Mouse (Mus musculus): Measurements from ENCODE around the gene Arhgap42. TPM values are rescaled to one million over a fixed set of nuclear protein-coding genes. Genes with fewer than 3 reads are reported as not detected.

Gene Arhgap42
- polyA plus RNA-seq, 1 experiment: 1.4 TPM

DNA sequence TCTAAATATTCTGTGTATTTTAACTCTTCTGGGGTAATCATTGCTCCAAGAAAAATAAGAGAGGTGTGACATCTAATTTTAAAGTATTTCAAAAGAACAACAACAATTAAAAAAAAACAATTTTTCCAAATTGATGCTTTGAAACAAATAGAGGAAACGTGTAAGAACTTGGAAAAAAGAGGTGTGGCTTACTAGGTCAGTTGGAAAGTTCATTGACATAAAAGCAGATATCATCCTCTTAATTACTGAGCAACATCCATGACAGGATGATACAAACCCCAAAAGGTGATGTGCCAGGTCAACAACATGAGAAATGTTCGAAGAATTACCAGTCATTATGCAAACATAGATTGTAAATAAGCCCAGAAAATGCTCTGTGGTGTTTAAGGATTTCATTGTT is 267.4 kb downstream of the Arhgap42 start, which contains the start of gene Gm16485:
TSS of gene Gm16485 (plus strand) at position 301 of the 400 bp plus-strand sequence.
- TF ChIP-seq POLR2A (IDR thresholded peaks at IDR 0.05; ENCODE audit: control insufficient read depth, low read depth, low read length) (no peak), CTCF (IDR thresholded peaks at IDR 0.05; ENCODE audit: control insufficient read depth, insufficient read depth, insufficient replicate concordance, low read depth, low read length) (no peak)
- Histone ChIP-seq H3K4me1 (ENCODE audit: control insufficient read depth, insufficient read depth, low read length) (no peaks in the 10 kb centered on the region), H3K4me3 (ENCODE audit: control insufficient read depth, low read depth, low read length) (no peak within 1 kb of the TSS), H3K36me3 (ENCODE audit: control insufficient read depth, insufficient read depth, low read length) (no peaks in the 10 kb centered on the region), H3K27me3 (ENCODE audit: control insufficient read depth, insufficient read depth, low read length) (no peaks in the 10 kb centered on the region), H3K27ac (ENCODE audit: control insufficient read depth, insufficient read depth, low read depth, low read length) (no peak within 1 kb of the TSS)

DNA sequence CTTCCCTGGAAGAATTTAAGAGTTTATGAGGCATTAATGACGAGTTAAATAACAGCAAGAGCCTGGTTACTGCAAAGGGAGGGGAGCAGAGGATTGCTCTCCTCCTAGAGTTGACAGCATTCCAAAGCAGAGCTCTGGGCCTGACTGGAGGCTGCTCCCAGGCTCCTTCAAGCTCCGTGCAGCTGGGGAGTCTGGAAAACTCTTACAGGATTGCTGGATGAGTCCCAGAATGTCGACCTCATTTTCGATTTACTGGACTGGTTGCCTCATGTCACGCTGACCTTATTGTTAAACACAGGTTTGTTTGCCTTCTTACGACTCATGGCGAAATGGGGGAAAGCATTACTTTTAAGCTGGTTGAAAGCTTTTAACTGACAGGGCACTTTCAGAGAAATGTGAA is 268.7 kb downstream of the Arhgap42 start:
- no peaks in the 10 kb centered on the region for H3K27me3 ChIP-seq (ENCODE audit: control insufficient read depth, insufficient read depth, low read length)
- no peaks in the 10 kb centered on the region for H3K36me3 ChIP-seq (ENCODE audit: control insufficient read depth, insufficient read depth, low read length)
- TF ChIP-seq CTCF (IDR thresholded peaks at IDR 0.05; ENCODE audit: control insufficient read depth, insufficient read depth, insufficient replicate concordance, low read depth, low read length) (no peak), POLR2A (IDR thresholded peaks at IDR 0.05; ENCODE audit: control insufficient read depth, low read depth, low read length) (no peak)
- no peaks in the 10 kb centered on the region for H3K4me1 ChIP-seq (ENCODE audit: control insufficient read depth, insufficient read depth, low read length)
- H3K4me3 ChIP-seq (ENCODE audit: control insufficient read depth, low read depth, low read length): no peak overlapping the region
- H3K27ac ChIP-seq (ENCODE audit: control insufficient read depth, insufficient read depth, low read depth, low read length): no peak overlapping the region

DNA sequence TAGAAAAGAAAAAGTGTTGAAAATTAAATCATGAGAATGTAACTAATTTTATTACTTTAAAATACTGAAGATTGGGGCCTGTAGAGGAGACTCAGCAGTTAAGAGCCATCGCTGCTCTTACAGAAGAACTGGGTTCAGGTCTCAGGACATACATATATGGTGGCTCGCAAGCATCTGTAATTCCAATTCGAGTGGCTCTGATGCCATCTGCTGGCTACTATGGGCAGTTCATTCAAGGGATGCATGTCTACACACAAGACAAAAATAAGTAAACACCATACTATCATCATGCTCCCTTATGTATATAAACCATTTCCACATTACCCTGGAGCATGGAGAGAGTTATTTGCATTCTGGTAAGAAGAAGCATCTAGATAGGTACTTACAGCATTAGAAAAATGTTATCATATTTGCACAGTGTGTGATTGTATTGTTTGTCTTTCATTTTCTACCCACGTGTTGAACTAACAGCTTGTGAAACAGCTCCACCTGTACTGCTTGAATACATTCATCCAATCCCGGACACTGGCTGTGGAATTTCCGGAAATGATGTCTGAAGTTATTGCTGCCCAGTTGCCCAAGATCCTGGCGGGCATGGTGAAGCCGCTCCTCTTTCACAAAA is 274.3 kb downstream of the Arhgap42 start:
- H3K4me1 ChIP-seq (ENCODE audit: control insufficient read depth, insufficient read depth, low read length): no peaks in the 10 kb centered on the region
- H3K4me3 ChIP-seq (ENCODE audit: control insufficient read depth, low read depth, low read length): no peak overlapping the region
- H3K27ac ChIP-seq (ENCODE audit: control insufficient read depth, insufficient read depth, low read depth, low read length): no peak overlapping the region
- TF ChIP-seq POLR2A (IDR thresholded peaks at IDR 0.05; ENCODE audit: control insufficient read depth, low read depth, low read length): no peak
- TF ChIP-seq CTCF (IDR thresholded peaks at IDR 0.05; ENCODE audit: control insufficient read depth, insufficient read depth, insufficient replicate concordance, low read depth, low read length): no peak
- no peaks in the 10 kb centered on the region for H3K36me3 ChIP-seq (ENCODE audit: control insufficient read depth, insufficient read depth, low read length)
- no peaks in the 10 kb centered on the region for H3K27me3 ChIP-seq (ENCODE audit: control insufficient read depth, insufficient read depth, low read length)

DNA sequence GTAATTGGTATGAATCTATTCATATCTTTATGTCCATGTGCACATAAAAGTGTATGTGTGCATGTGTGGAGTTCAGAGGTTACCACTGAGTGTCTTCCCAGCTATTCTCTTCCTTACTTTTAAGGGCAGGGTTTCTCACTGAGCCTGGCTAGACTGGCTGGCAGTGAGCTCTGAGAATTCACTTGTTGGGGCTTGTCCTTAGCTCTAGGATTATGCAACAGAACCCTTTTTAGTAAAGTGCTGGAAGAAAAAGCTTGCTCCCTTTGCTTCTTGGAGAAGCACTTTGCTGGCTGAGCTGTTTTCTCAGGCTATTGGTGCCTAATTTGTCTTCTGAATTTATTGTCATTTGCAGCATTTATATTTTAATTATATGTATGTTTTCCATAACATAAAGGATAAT is 285.6 kb downstream of the Arhgap42 start:
- Histone ChIP-seq H3K4me1 (ENCODE audit: control insufficient read depth, insufficient read depth, low read length) (no peaks in the 10 kb centered on the region), H3K27ac (ENCODE audit: control insufficient read depth, insufficient read depth, low read depth, low read length) (no peak overlapping the region), H3K4me3 (ENCODE audit: control insufficient read depth, low read depth, low read length) (no peak overlapping the region), H3K36me3 (ENCODE audit: control insufficient read depth, insufficient read depth, low read length) (no peaks in the 10 kb centered on the region), H3K27me3 (ENCODE audit: control insufficient read depth, insufficient read depth, low read length) (no peaks in the 10 kb centered on the region)
- TF ChIP-seq POLR2A (IDR thresholded peaks at IDR 0.05; ENCODE audit: control insufficient read depth, low read depth, low read length) (no peak), CTCF (IDR thresholded peaks at IDR 0.05; ENCODE audit: control insufficient read depth, insufficient read depth, insufficient replicate concordance, low read depth, low read length) (no peak)

Measured in testis, adult 2 months (tissue).